Mouse (Mus musculus): ENCODE measurements around the gene Stk40.

- TF ChIP-seq CTCF (IDR thresholded peaks at IDR 0.05; ENCODE audit: borderline replicate concordance, insufficient read depth, low read depth, low read length) (no peak), POLR2A (IDR thresholded peaks at IDR 0.05; ENCODE audit: borderline replicate concordance, insufficient read depth, low read length) (no peak)
Observed at GRCm38 (mm10) chr4:126091873-126092272, 11.9 kb upstream of the Stk40 start.
